Mouse (Mus musculus) forebrain, embryonic 12.5 days (tissue): ENCODE data around the gene Gmds. TPM values are rescaled to one million over a fixed set of nuclear protein-coding genes. Genes with fewer than 3 reads are reported as not detected.

ENCODE experiments used
- ATAC-seq: fragments of 200-750 bp; cut with Nextera tagmentation; 2 replicates; pipeline ENCODE4 v1.8.0; 2017; ENCODE audit warnings: moderate TSS enrichment; ENCODE audit not compliant: low FRiP score
- H3K27ac ChIP-seq: fragments of 300-500 bp; sonication (generic); 2 replicates; pipeline ENCODE4 v1.5.1; 2016; ENCODE audit warnings: mild to moderate bottlenecking
- H3K27me3 ChIP-seq: fragments of 300-500 bp; sonication (generic); 2 replicates; pipeline ENCODE4 v1.6.1; 2016; ENCODE audit warnings: mild to moderate bottlenecking
- H3K36me3 ChIP-seq: fragments of 300-500 bp; sonication (generic); replicated peaks from 2 replicates; pipeline ENCODE4 v1.6.1; 2016; ENCODE audit warnings: mild to moderate bottlenecking
- H3K4me1 ChIP-seq: fragments of 300-500 bp; sonication (generic); 2 replicates; pipeline ENCODE4 v1.6.1; 2016
- H3K4me2 ChIP-seq: fragments of 300-500 bp; sonication (generic); 2 replicates; pipeline ENCODE4 v1.6.1; 2016; ENCODE audit warnings: mild to moderate bottlenecking, moderate library complexity
- H3K4me3 ChIP-seq: fragments of 300-500 bp; sonication (generic); replicated peaks from 2 replicates; pipeline ENCODE4 v1.5.1; 2016; ENCODE audit warnings: mild to moderate bottlenecking
- H3K9ac ChIP-seq: fragments of 300-500 bp; sonication (generic); 2 replicates; pipeline ENCODE4 v1.6.1; 2016; ENCODE audit warnings: mild to moderate bottlenecking
- H3K9me3 ChIP-seq: fragments of 300-500 bp; sonication (generic); 2 replicates; pipeline ENCODE4 v1.6.1; 2016
- WGBS: fragments of 180-500 bp; shearing (Covaris S2); methylation state at CpG from one replicate; pipeline ENCODE4 v1.1.7; 2016; 5-methylcytosine and 5-hydroxymethylcytosine counted together
- polyA plus RNA-seq: library from polyadenylated mRNA; unstranded; fragments of >200 nt; fragmentation: Nextera tagmentation; extraction: Ambion mirVana; gene quantifications from 2 replicates; pipeline ENCODE4 v1.2.1, GENCODE M21; 2016

Gmds gene
- polyA plus RNA-seq, 1 experiment from 2014 or later = 31.4 TPM

- peaks cover 89% of the 10 kb centered on the region for H3K27me3 ChIP-seq
- peaks cover 38% of the 10 kb centered on the region for H3K4me1 ChIP-seq
- H3K9ac ChIP-seq = no peak overlapping the region
- ATAC-seq = no peak
- WGBS = 4% methylated on average over 16 of the region's 16 CpGs
- H3K4me3 ChIP-seq = peak overlapping the region; percentile 50
- H3K9me3 ChIP-seq = no peaks in the 10 kb centered on the region
- H3K4me2 ChIP-seq = peak overlapping the region; percentile 92; the same call in 1 of the 2 replicates
- H3K27ac ChIP-seq = peak overlapping the region; percentile 80
- H3K36me3 ChIP-seq = no peaks in the 10 kb centered on the region
These were observed 529.6 kb downstream of the Gmds start for GRCm38 (mm10) chr13:31808804-31809420.

GRCm38 (mm10) chr13:31808116-31808803 lies 530.3 kb downstream of the Gmds start:
- WGBS = under 1% methylated on average over 73 of the region's 73 CpGs
- Histone ChIP-seq H3K9ac (peak overlapping the region; percentile 61), H3K9me3 (no peaks in the 10 kb centered on the region), H3K4me2 (peak overlapping the region; percentile 92), H3K36me3 (no peaks in the 10 kb centered on the region), H3K4me1 (peaks cover 44% of the 10 kb centered on the region), H3K4me3 (peak overlapping the region; percentile 50), H3K27me3 (peaks cover 89% of the 10 kb centered on the region), H3K27ac (peak overlapping the region; percentile 80)
- 0 out of 2 replicates have a peak, but pooled peaks have one; percentile 6 for ATAC-seq

DNA sequence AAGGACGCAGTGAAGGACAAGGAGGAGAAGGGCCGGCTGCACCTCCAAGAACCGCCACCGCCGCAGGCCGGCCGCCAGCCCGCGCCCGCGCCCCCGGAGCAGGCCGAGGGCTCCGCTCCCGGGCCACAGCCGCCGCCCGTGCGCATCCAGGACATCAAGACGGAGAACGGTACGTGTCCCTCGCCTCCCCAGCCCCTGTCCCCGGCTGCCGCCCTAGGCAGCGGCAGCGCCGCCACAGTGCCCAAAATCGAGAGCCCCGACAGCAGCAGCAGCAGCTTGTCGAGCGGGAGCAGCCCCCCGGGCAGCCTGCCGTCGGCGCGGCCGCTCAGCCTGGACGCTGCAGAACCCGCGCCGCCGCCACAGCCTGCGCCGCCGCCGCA lies 530.8 kb downstream of the Gmds start:
- H3K9ac ChIP-seq = peak overlapping the region; percentile 61
- H3K9me3 ChIP-seq = no peaks in the 10 kb centered on the region
- peaks cover 89% of the 10 kb centered on the region for H3K27me3 ChIP-seq
- peak overlapping the region; percentile 50 for H3K4me3 ChIP-seq
- peaks cover 46% of the 10 kb centered on the region for H3K4me1 ChIP-seq
- H3K36me3 ChIP-seq = no peaks in the 10 kb centered on the region
- WGBS = 0% methylated on average over 32 of the region's 47 CpGs
- 0 out of 2 replicates have a peak, but pooled peaks have one; percentile 2 for ATAC-seq
- peak overlapping the region; percentile 80 for H3K27ac ChIP-seq
- peak overlapping the region; percentile 92 for H3K4me2 ChIP-seq

- WGBS = under 1% methylated on average over 90 of the region's 101 CpGs
- Histone ChIP-seq H3K27me3 (peaks cover 90% of the 10 kb centered on the region), H3K36me3 (no peaks in the 10 kb centered on the region), H3K4me2 (peak overlapping the region; percentile 92), H3K9me3 (no peaks in the 10 kb centered on the region), H3K27ac (peak overlapping the region; percentile 80), H3K9ac (peak overlapping the region; percentile 61), H3K4me1 (peaks cover 46% of the 10 kb centered on the region), H3K4me3 (peak overlapping the region; percentile 50)
- peak; percentile 57; the same call in 1 of the 2 replicates for ATAC-seq
These were observed 531.4 kb downstream of the Gmds start for GRCm38 (mm10) chr13:31806890-31807735.

DNA sequence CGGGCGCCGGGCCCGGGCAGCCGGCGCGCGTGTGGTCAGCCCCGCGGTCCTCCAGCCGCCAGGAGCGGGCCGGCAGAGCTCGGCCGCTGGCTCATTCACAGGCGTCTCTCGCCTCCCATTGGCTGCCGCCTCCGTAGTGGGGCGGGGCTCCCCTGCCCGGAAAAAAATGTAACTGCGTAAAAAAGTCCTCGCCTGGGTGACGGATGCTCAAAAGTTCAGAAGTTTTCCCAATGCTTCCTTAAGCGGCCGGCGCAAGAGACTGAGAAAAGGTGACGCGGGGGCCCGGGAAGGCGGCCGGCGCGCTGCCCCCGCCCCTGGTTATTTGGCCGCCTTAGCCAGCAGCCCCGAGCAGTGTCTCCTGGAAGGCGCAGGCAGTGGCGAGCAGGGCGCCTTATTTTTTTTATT lies 532.1 kb downstream of the Gmds start, which contains the start of gene Foxc1:
Foxc1 (plus strand) TSS at position 206 of the 405 bp plus-strand sequence.
- no peaks in the 10 kb centered on the region for H3K36me3 ChIP-seq
- WGBS = 0% methylated on average over 28 of the region's 40 CpGs
- peak; percentile 86 for ATAC-seq
- peaks cover 90% of the 10 kb centered on the region for H3K27me3 ChIP-seq
- H3K4me1 ChIP-seq = peaks cover 50% of the 10 kb centered on the region
- H3K9me3 ChIP-seq = no peaks in the 10 kb centered on the region
- H3K4me2 ChIP-seq = peak within 1 kb of the TSS; percentile 92
- H3K4me3 ChIP-seq = peak within 1 kb of the TSS; percentile 50
- peak within 1 kb of the TSS; percentile 80 for H3K27ac ChIP-seq
- peak within 1 kb of the TSS; percentile 61 for H3K9ac ChIP-seq

DNA sequence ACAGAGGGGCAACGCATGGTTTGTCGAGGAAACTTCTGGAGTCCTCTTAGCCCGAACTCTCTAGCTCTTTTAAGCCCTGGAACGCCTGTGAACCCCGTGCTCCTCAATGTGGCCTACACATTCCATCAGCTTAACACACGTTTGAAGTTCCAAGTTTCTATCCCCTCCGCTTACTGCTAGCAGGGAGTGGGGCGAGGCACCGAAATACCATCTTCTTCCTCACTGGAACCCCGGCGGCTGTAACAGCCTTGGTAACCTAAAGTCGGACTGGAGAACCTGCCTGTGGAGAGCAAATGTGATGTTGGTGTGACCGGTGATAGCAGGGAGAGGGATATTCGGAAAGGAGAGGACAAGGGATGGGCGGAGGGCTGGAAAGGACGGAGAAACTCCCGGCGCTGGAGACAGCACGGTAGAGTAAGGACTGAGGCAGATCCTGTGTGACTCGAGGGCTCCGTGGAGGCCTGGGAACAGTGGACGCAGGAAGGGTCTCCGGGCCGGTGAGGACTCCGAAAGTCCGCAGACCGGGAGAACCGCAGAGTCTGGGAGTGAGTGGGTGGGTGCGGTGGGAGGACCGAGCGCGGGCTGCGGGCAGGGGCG lies 532.6 kb downstream of the Gmds start:
- under 1% methylated on average over 24 of the region's 34 CpGs for WGBS
- Histone ChIP-seq H3K4me3 (peak overlapping the region; percentile 50), H3K27ac (no peak overlapping the region), H3K4me2 (peak overlapping the region; percentile 92), H3K27me3 (peaks cover 90% of the 10 kb centered on the region), H3K9ac (peak overlapping the region; percentile 39), H3K9me3 (no peaks in the 10 kb centered on the region), H3K36me3 (no peaks in the 10 kb centered on the region), H3K4me1 (peaks cover 50% of the 10 kb centered on the region)
- no peak; the same call in 1 of the 2 replicates for ATAC-seq

DNA sequence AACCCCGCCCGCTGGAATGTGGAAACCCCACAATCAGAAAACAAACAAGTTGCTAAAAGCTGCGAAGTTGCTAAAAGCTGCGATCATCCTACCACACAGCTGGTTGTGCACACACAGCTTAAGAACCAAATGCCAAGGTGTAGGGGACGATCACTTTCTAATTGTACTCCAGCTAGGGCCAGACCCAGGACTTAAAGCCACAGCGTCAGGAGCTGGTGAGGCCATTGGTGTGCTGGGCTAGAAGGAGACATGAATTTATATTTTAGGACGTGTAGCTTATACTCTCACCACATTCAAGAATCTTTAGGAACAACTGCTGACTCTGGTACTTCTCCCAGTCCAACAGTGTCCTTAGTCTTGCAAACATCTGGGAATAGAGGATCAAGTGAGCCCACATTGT lies 534.0 kb downstream of the Gmds start:
- H3K27me3 ChIP-seq = peaks cover 94% of the 10 kb centered on the region
- no peak overlapping the region for H3K4me2 ChIP-seq
- H3K4me1 ChIP-seq = peaks cover 50% of the 10 kb centered on the region
- H3K9me3 ChIP-seq = no peaks in the 10 kb centered on the region
- 4% methylated on average over 7 of the region's 7 CpGs for WGBS
- ATAC-seq = no peak
- H3K4me3 ChIP-seq = no peak overlapping the region
- no peaks in the 10 kb centered on the region for H3K36me3 ChIP-seq
- no peak overlapping the region for H3K27ac ChIP-seq
- H3K9ac ChIP-seq = no peak overlapping the region

- under 1% methylated on average over 31 of the region's 31 CpGs for WGBS
- Histone ChIP-seq H3K4me3 (no peak overlapping the region), H3K27ac (no peak overlapping the region), H3K36me3 (no peaks in the 10 kb centered on the region), H3K4me1 (peaks cover 49% of the 10 kb centered on the region), H3K27me3 (peaks cover 99% of the 10 kb centered on the region), H3K9ac (no peak overlapping the region), H3K4me2 (peak overlapping the region; percentile 4; the same call in 1 of the 2 replicates), H3K9me3 (no peaks in the 10 kb centered on the region)
- ATAC-seq = no peak
These were observed 535.1 kb downstream of the Gmds start for GRCm38 (mm10) chr13:31803166-31804093.

- H3K4me2 ChIP-seq = no peak overlapping the region
- H3K4me1 ChIP-seq = peaks cover 39% of the 10 kb centered on the region
- H3K4me3 ChIP-seq = no peak overlapping the region
- H3K27ac ChIP-seq = no peak overlapping the region
- ATAC-seq = no peak
- H3K9ac ChIP-seq = no peak overlapping the region
- 4% methylated on average over 5 of the region's 5 CpGs for WGBS
- no peaks in the 10 kb centered on the region for H3K9me3 ChIP-seq
- no peaks in the 10 kb centered on the region for H3K36me3 ChIP-seq
- peaks cover 96% of the 10 kb centered on the region for H3K27me3 ChIP-seq
These were observed 536.1 kb downstream of the Gmds start for GRCm38 (mm10) chr13:31802447-31802846.

- Histone ChIP-seq H3K27me3 (peaks cover 90% of the 10 kb centered on the region), H3K36me3 (no peaks in the 10 kb centered on the region), H3K4me2 (peak overlapping the region; percentile 59), H3K9me3 (no peaks in the 10 kb centered on the region), H3K4me1 (peaks cover 34% of the 10 kb centered on the region), H3K27ac (no peak overlapping the region), H3K4me3 (peak overlapping the region; percentile 34), H3K9ac (no peak overlapping the region)
- WGBS = 3% methylated on average over 25 of the region's 25 CpGs
- peak; percentile 20; the same call in 1 of the 2 replicates for ATAC-seq
These were observed 536.7 kb downstream of the Gmds start for GRCm38 (mm10) chr13:31801703-31802305.
